ENCODE assay signal across 9 mouse cellular contexts in the genomic region with DNA sequence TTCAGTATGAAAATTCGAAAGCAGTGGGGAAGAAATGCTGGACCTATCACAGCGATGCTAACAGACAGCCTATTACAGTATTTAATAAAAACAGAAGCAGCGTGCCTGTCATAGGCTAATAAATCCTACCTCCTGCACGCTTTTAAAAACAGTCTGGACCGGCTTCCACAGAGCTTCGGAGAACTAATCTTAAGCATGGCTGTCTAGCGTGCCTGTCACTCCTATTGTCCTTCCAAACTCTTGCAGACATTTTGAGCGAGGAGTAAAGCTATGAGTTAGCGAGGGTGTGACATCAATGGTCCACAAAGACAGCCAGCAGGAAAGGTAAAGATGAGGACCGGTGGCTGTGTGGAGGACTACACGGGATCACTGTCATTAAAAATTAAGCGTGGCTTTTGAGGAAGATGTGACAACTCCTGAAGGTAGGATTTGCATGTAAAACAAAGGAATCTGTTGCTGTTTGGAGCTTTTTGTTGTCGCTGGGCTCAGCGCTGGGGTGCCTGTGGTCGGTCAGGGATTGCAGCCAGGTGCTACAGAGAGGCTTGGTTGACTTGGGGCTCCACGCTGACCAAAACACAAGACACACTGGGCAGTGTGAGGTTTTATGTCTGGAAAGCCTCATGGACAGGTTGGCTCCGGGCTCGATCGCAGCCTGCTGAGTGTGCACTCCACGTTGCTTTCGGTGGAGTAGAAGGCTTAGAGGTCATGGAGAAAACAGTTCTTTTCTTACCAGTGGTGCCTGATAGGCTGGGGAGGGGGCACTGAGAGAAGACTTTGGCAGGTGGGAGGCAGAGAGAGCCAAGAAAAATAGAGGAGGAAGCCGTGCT. TPM values are rescaled to one million over a fixed set of nuclear protein-coding genes. Genes with fewer than 3 reads are reported as not detected.
DNase-seq lines count a peak whose midpoint lies in the region; ATAC-seq and TF ChIP-seq lines count a peak whose summit lies in the region.
"Had no signal": no experiment of that assay in that cellular context is flagged by ENCODE, and none has a peak within 500 bp of the region (broad histone marks: within the 10 kb centered on the region; RNA-seq: fewer than 3 reads in every experiment).

A gene (plus strand): TSS at position 4 of the 827 bp plus-strand sequence.

- no peak for DNase-seq in heart, adult 9 months (ENCODE audit: low spot score in 2 of 2)
- peak; percentile 49 for DNase-seq in brain, adult 2 months (ENCODE audit: low read depth, low spot score)
- peak; percentile 30 for DNase-seq in embryonic facial prominence, embryonic 14.5 days (ENCODE audit: low spot score)
- DNase-seq in layer of hippocampus, adult 18-20 months (ENCODE audit: low spot score in 2 of 2) = peak; percentile 7 to 33
- peak; percentile 79 for DNase-seq in midbrain, postnatal 0 days (ENCODE audit: low spot score)
- DNase-seq in urinary bladder, postnatal 14 days (ENCODE audit: low spot score) = no peak
- DNase-seq in yolk sac, embryonic 10.5 days (ENCODE audit: low spot score) = no peak

- peak within 1 kb of the TSS; percentile 48 for H3K4me3 ChIP-seq in heart, embryonic 16.5 days (ENCODE audit: low read length)
- peak within 1 kb of the TSS; percentile 31 for H3K4me3 ChIP-seq in embryonic facial prominence, embryonic 14.5 days (ENCODE audit: low read depth, low read length)
- peak within 1 kb of the TSS; percentile 43 for H3K4me3 ChIP-seq in midbrain, postnatal 0 days (ENCODE audit: low read depth, low read length)

- 2% methylated on average over 22 of the region's 22 CpGs for WGBS in heart, embryonic 16.5 days
- WGBS in embryonic facial prominence, embryonic 14.5 days = 2% methylated on average over 22 of the region's 22 CpGs
- WGBS in midbrain, postnatal 0 days = under 1% methylated on average over 22 of the region's 22 CpGs

- H3K4me2 ChIP-seq in heart, embryonic 16.5 days (ENCODE audit: low read depth, low read length) = peak within 1 kb of the TSS; percentile 82
- peak within 1 kb of the TSS; percentile 59 for H3K4me2 ChIP-seq in embryonic facial prominence, embryonic 14.5 days (ENCODE audit: low read depth, low read length)
- H3K4me2 ChIP-seq in midbrain, postnatal 0 days (ENCODE audit: low read depth, low read length, poor library complexity, severe bottlenecking) = peak within 1 kb of the TSS; percentile 66

- ATAC-seq in heart, embryonic 16.5 days (replicated peaks; ENCODE audit: extremely low read depth, insufficient read depth, low FRiP score) = no peak
- ATAC-seq in embryonic facial prominence, embryonic 14.5 days (ENCODE audit: low read depth) = peak; percentile 75
- peak; percentile 85 for ATAC-seq in midbrain, postnatal 0 days (ENCODE audit: low FRiP score)

- H3K4me1 ChIP-seq in heart, embryonic 16.5 days (ENCODE audit: control insufficient read depth, insufficient read depth, low read length) = peaks cover 14% of the 10 kb centered on the region
- peaks cover 14% of the 10 kb centered on the region for H3K4me1 ChIP-seq in embryonic facial prominence, embryonic 14.5 days (ENCODE audit: control insufficient read depth, insufficient read depth, low read length)
- H3K4me1 ChIP-seq in midbrain, postnatal 0 days (ENCODE audit: insufficient read depth, low read length) = peaks cover 5% of the 10 kb centered on the region; the same call in 1 of the 2 replicates

- H3K27me3 ChIP-seq in heart, embryonic 16.5 days (ENCODE audit: control insufficient read depth, insufficient read depth, low read length) = no peaks in the 10 kb centered on the region
- peaks cover 4% of the 10 kb centered on the region for H3K27me3 ChIP-seq in embryonic facial prominence, embryonic 14.5 days (replicated peaks; ENCODE audit: control insufficient read depth, insufficient read depth, low read length)
- H3K27me3 ChIP-seq in midbrain, postnatal 0 days (ENCODE audit: insufficient read depth, low read length) = no peaks in the 10 kb centered on the region

- no peak for TF ChIP-seq CTCF in midbrain, postnatal 0 days (IDR thresholded peaks at IDR 0.05)

- H3K36me3 ChIP-seq in heart, embryonic 16.5 days (ENCODE audit: control insufficient read depth, insufficient read depth) = no peaks in the 10 kb centered on the region
- H3K36me3 ChIP-seq in embryonic facial prominence, embryonic 14.5 days (ENCODE audit: control insufficient read depth, insufficient read depth, low read length) = no peaks in the 10 kb centered on the region
- H3K36me3 ChIP-seq in midbrain, postnatal 0 days (ENCODE audit: insufficient read depth, low read length) = no peaks in the 10 kb centered on the region
- H3K36me3 ChIP-seq: G1E had no signal

- no peak within 1 kb of the TSS for H3K27ac ChIP-seq in heart, embryonic 16.5 days (ENCODE audit: low read length)
- H3K27ac ChIP-seq in embryonic facial prominence, embryonic 14.5 days (replicated peaks; ENCODE audit: low read depth, low read length) = no peak within 1 kb of the TSS
- H3K27ac ChIP-seq in midbrain, postnatal 0 days (ENCODE audit: low read depth, low read length) = peak within 1 kb of the TSS; percentile 40

- no peaks in the 10 kb centered on the region for H3K9me3 ChIP-seq in heart, embryonic 16.5 days (replicated peaks; ENCODE audit: control insufficient read depth, low read length)
- H3K9me3 ChIP-seq in embryonic facial prominence, embryonic 14.5 days (ENCODE audit: control insufficient read depth, low read length) = no peaks in the 10 kb centered on the region
- H3K9me3 ChIP-seq in midbrain, postnatal 0 days (ENCODE audit: low read length) = no peaks in the 10 kb centered on the region
- H3K9me3 ChIP-seq: G1E had no signal

- H3K9ac ChIP-seq in heart, embryonic 16.5 days (ENCODE audit: low read length) = peak within 1 kb of the TSS; percentile 5
- H3K9ac ChIP-seq in embryonic facial prominence, embryonic 14.5 days (ENCODE audit: low read depth, low read length) = 0 out of 2 replicates have a peak within 1 kb of the TSS, but pooled peaks have one; percentile 31
- peak within 1 kb of the TSS; percentile 42 for H3K9ac ChIP-seq in midbrain, postnatal 0 days (replicated peaks; ENCODE audit: low read length, poor library complexity, severe bottlenecking)

RNA-seq across cellular contexts. Expression of the gene that starts here (rescaled TPM):
- polyA plus RNA-seq in heart, embryonic 16.5 days (2015; fragmentation: Nextera tagmentation; extraction: Ambion mirVana) = 0.32 and 0.66 TPM in 2 replicates
- 1.6 and 2.8 TPM in 2 replicates for polyA plus RNA-seq in embryonic facial prominence, embryonic 14.5 days (2014; fragmentation: Nextera tagmentation; extraction: Ambion mirVana)
- 1 to 10 TPM; 5.9 to 7.9 TPM for total RNA-seq in layer of hippocampus, adult 18-20 months (2021)
- total RNA-seq in midbrain, postnatal 0 days (2014; rRNA removed) = 10.0 and 15.0 TPM in 2 replicates
- polyA plus RNA-seq in midbrain, postnatal 0 days (2015; fragmentation: Nextera tagmentation; extraction: Ambion mirVana) = 10.4 and 11.3 TPM in 2 replicates
- polyA plus RNA-seq: G1E had no signal

Comparison
In these comparisons a context has a peak if more than half of its experiments do, and no peak if none do; other contexts are left out.
1. DNase-seq: peak in brain, adult 2 months (single experiment), embryonic facial prominence, embryonic 14.5 days (single experiment), layer of hippocampus, adult 18-20 months (2 of 2) and midbrain, postnatal 0 days (single experiment); none in heart, adult 9 months (0 of 2), urinary bladder, postnatal 14 days (single experiment) and yolk sac, embryonic 10.5 days (single experiment).
2. Peak in every context shown above with its lines, with median percentiles within 50 percentile points of each other: H3K4me2 ChIP-seq, H3K4me3 ChIP-seq and H3K9ac ChIP-seq.